ENCODE assay signal across 28 mouse cellular contexts in the genomic region with DNA sequence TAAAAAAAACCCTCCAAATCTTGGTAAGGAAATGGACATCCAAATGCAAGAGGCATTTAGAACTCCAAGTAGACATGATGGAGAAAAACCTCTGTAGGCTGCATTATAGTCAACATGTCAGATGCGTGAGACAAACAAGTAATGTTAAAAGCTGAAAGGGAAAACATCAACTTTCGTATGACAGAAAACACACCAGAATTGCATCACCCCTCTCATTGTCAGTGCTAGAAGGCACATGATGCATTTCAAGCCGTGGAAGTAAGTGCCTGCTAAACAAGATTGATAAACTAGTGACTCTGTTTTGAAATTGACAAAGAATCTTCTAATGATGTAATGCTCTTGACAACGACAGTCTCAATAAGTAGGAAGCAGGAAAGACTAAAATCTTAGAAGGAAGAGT.
"Had no signal": no experiment of that assay in that cellular context is flagged by ENCODE, and none has a peak within 500 bp of the region (broad histone marks: within the 10 kb centered on the region; RNA-seq: fewer than 3 reads in every experiment).

No protein-coding gene starts in this region.

- H3K4me3 ChIP-seq: heart, embryonic 12.5 days; heart, embryonic 13.5 days; heart, embryonic 15.5 days; hindbrain, embryonic 10.5 days; hindbrain, embryonic 12.5 days; hindbrain, embryonic 13.5 days; hindbrain, embryonic 15.5 days; intestine, embryonic 15.5 days; kidney, embryonic 15.5 days; layer of hippocampus, adult 2 months; left cerebral cortex, adult 2 months had no signal

- H3K4me2 ChIP-seq: heart, embryonic 11.5 days; heart, embryonic 12.5 days; heart, embryonic 13.5 days; heart, embryonic 15.5 days; hindbrain, embryonic 12.5 days; hindbrain, embryonic 13.5 days; hindbrain, embryonic 14.5 days; hindbrain, embryonic 15.5 days; intestine, embryonic 15.5 days; kidney, embryonic 15.5 days had no signal

- H3K27me3 ChIP-seq: heart, embryonic 12.5 days; heart, embryonic 13.5 days; heart, embryonic 15.5 days; hindbrain, embryonic 12.5 days; hindbrain, embryonic 13.5 days; hindbrain, embryonic 15.5 days; intestine, embryonic 15.5 days; kidney, embryonic 15.5 days had no signal

- H3K36me3 ChIP-seq: heart, embryonic 12.5 days; heart, embryonic 13.5 days; heart, embryonic 15.5 days; hindbrain, embryonic 10.5 days; hindbrain, embryonic 12.5 days; hindbrain, embryonic 13.5 days; hindbrain, embryonic 15.5 days; intestine, embryonic 15.5 days; kidney, embryonic 15.5 days had no signal

- DNase-seq: heart, postnatal 10 days; heart, postnatal 14 days; heart, postnatal 36 days; heart, postnatal 4 days; kidney, adult 11 months; kidney, adult 18-20 months; kidney, adult 2 months; kidney, adult 9 months; kidney, postnatal 10 days; kidney, postnatal 14 days; kidney, postnatal 25 days; kidney, postnatal 36 days; kidney, postnatal 4 days; layer of hippocampus, adult 9-11 months; layer of hippocampus, postnatal 36 days had no signal
